Mouse (Mus musculus) adrenal gland (tissue): Measurements from ENCODE around the gene Nrgn.

Experiments used
- intact Hi-C: fragments of 180-260 bp; cut with DNase I; formaldehyde crosslinking; loops from one replicate; pipeline ENCODE4 v1.15.1; 2025
- long read RNA-seq, 2 experiments: library from polyadenylated mRNA; unstranded; transcript quantifications; one replicate each; pipeline ENCODE4 v2.0.0; 2020; ENCODE audit warnings: borderline replicate concordance in 1 of 2; ENCODE audit not compliant: insufficient replicate concordance in 1 of 2

Nrgn gene
- long read RNA-seq, experiment 1, partial matches to known transcripts, result 0 of 1 reads
- long read RNA-seq, experiment 1, other reads (novel, unspliced or antisense), result 1 of 1 reads
- long read RNA-seq, experiment 2, result 0 reads

GRCm38 (mm10) chr9:37552536-37553293 is at the start of gene Nrgn:
Gene Nrgn (minus strand): TSS chr9:37552904.
- intact Hi-C loops, result no loop called here

GRCm38 (mm10) chr9:37600538-37601205 is 48.0 kb upstream of the Nrgn start:
- intact Hi-C loops, result no loop called here

- intact Hi-C loops, result no loop called here
Measured at GRCm38 (mm10) chr9:37598637-37599036, 45.9 kb upstream of the Nrgn start.

GRCm38 (mm10) chr9:37595570-37595969 is 42.9 kb upstream of the Nrgn start:
- intact Hi-C loops, result no loop called here

GRCm38 (mm10) chr9:37593690-37594089 is 41.0 kb upstream of the Nrgn start:
- intact Hi-C loops, result no loop called here

GRCm38 (mm10) chr9:37592633-37593032 is 39.9 kb upstream of the Nrgn start:
- intact Hi-C loops, result no loop called here

GRCm38 (mm10) chr9:37592025-37592424 is 39.3 kb upstream of the Nrgn start:
- intact Hi-C loops, result no loop called here

GRCm38 (mm10) chr9:37590381-37590780 is 37.7 kb upstream of the Nrgn start:
- intact Hi-C loops, result no loop called here

- intact Hi-C loops, result no loop called here
Measured at GRCm38 (mm10) chr9:37586718-37587117, 34.0 kb upstream of the Nrgn start.

- intact Hi-C loops, result no loop called here
Measured at GRCm38 (mm10) chr9:37583594-37583993, 30.9 kb upstream of the Nrgn start.

GRCm38 (mm10) chr9:37576436-37576930 is 23.8 kb upstream of the Nrgn start:
- intact Hi-C loops, result no loop called here

GRCm38 (mm10) chr9:37572204-37572876 is 19.6 kb upstream of the Nrgn start:
- intact Hi-C loops, result no loop called here

- intact Hi-C loops, result no loop called here
Measured at GRCm38 (mm10) chr9:37569231-37569835, 16.6 kb upstream of the Nrgn start.

GRCm38 (mm10) chr9:37568605-37569214 is 16.0 kb upstream of the Nrgn start:
- intact Hi-C loops, result no loop called here

- intact Hi-C loops, result no loop called here
Measured at GRCm38 (mm10) chr9:37567892-37568604, 15.3 kb upstream of the Nrgn start.

GRCm38 (mm10) chr9:37567454-37567853 is 14.8 kb upstream of the Nrgn start:
- intact Hi-C loops, result no loop called here

- intact Hi-C loops, result no loop called here
Measured at GRCm38 (mm10) chr9:37567019-37567418, 14.3 kb upstream of the Nrgn start.

GRCm38 (mm10) chr9:37563805-37564204 is 11.1 kb upstream of the Nrgn start:
- intact Hi-C loops, result no loop called here

- intact Hi-C loops, result no loop called here
Measured at GRCm38 (mm10) chr9:37560617-37561016, 7.9 kb upstream of the Nrgn start.

- intact Hi-C loops, result no loop called here
Measured at GRCm38 (mm10) chr9:37556366-37556765, 3.7 kb upstream of the Nrgn start.
